Mouse (Mus musculus): ENCODE measurements around the gene Clca4a. TPM values are rescaled to one million over a fixed set of nuclear protein-coding genes. Genes with fewer than 3 reads are reported as not detected.

The Clca4a gene
- polyA plus RNA-seq, 1 experiment = 0.01 TPM

DNA sequence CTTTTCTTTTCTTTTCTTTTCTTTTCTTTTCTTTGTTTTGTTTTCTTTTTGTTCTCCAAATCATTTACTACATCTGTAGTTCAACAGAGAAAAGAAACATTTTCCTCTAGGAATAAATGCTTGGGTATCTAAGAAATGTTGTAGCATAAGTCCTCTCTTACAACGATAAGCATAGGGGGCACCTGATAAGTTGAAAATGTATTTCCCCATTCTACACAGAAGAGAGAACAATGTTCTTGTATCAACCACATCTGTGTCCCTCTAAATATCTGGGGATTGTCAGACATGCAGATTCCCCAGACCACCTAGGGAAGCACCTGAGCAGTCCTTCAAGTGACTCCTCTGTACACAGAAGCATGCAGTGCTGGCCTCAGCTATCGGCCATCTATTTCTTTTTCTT is 60.8 kb downstream of the Clca4a start:
- no peak overlapping the region for H3K4me3 ChIP-seq (ENCODE audit: insufficient read depth, poor library complexity, severe bottlenecking)

More for the DNA sequence above, 60.8 kb downstream of the Clca4a start:
- no peak for TF ChIP-seq MAX (IDR thresholded peaks at IDR 0.05)
- TF ChIP-seq CTCF (IDR thresholded peaks at IDR 0.05; ENCODE audit: control insufficient read depth, insufficient read depth, insufficient read length) = no peak
- TF ChIP-seq MYOD1 (IDR thresholded peaks at IDR 0.05; ENCODE audit: control insufficient read depth, insufficient read length, low read depth) = no peak
- no peak for TF ChIP-seq USF1 (IDR thresholded peaks at IDR 0.05; ENCODE audit: low read depth)
- TF ChIP-seq CEBPB (IDR thresholded peaks at IDR 0.05; ENCODE audit: low read depth) = no peak
- TF ChIP-seq FOSL1 (IDR thresholded peaks at IDR 0.05; ENCODE audit: insufficient read depth, low read length, poor library complexity, severe bottlenecking) = no peak
- no peak for TF ChIP-seq MYOG (IDR thresholded peaks at IDR 0.05; ENCODE audit: control insufficient read depth, extremely low read depth, insufficient read length)
- no peaks in the 10 kb centered on the region for H3K36me3 ChIP-seq (ENCODE audit: control insufficient read depth, insufficient read depth)
- H3K27me3 ChIP-seq (ENCODE audit: control insufficient read depth, insufficient read depth, insufficient read length) = no peaks in the 10 kb centered on the region
- H3K79me2 ChIP-seq (ENCODE audit: control insufficient read depth, insufficient read depth) = no peaks in the 10 kb centered on the region
- H3K79me3 ChIP-seq (ENCODE audit: low read depth) = no peaks in the 10 kb centered on the region
- no peak overlapping the region for H3ac ChIP-seq (ENCODE audit: control insufficient read depth, insufficient read length, low read depth)

Other genes starting within 250 kb of the Clca4a start
- 0.12 TPM for gene Clca3a1, start 214.1 kb downstream of the Clca4a start, polyA plus RNA-seq (2012; fragmentation: generic; extraction: Trizol)
- not detected for gene Clca3a2, start 155.6 kb downstream of the Clca4a start, polyA plus RNA-seq (2012; fragmentation: generic; extraction: Trizol)
- 0.01 TPM for gene Clca3b, start 125.7 kb downstream of the Clca4a start, polyA plus RNA-seq (2012; fragmentation: generic; extraction: Trizol)
- not detected for gene Clca4b, start 42.5 kb downstream of the Clca4a start, polyA plus RNA-seq (2012; fragmentation: generic; extraction: Trizol)
- not detected for gene Clca1, start 57.7 kb upstream of the Clca4a start, polyA plus RNA-seq (2012; fragmentation: generic; extraction: Trizol)
- 0.27 TPM for gene Clca2, start 124.4 kb upstream of the Clca4a start, polyA plus RNA-seq (2012; fragmentation: generic; extraction: Trizol)
- gene Odf2l, start 143.5 kb upstream of the Clca4a start, polyA plus RNA-seq (2012; fragmentation: generic; extraction: Trizol) = 3.3 TPM

All from C2C12 (cell line).